Mouse (Mus musculus): Measurements from ENCODE around the gene Cd248. TPM values are rescaled to one million over a fixed set of nuclear protein-coding genes. Genes with fewer than 3 reads are reported as not detected.
"Not testable (repeated sequence)": the region's sequence is repeated elsewhere in the genome, so short reads cannot be mapped to it uniquely, and the experiment has no call there.

Gene Cd248
- total and polyA plus RNA-seq, 2 experiments from 2014 or later, result 16.3 to 20.8 TPM

DNA sequence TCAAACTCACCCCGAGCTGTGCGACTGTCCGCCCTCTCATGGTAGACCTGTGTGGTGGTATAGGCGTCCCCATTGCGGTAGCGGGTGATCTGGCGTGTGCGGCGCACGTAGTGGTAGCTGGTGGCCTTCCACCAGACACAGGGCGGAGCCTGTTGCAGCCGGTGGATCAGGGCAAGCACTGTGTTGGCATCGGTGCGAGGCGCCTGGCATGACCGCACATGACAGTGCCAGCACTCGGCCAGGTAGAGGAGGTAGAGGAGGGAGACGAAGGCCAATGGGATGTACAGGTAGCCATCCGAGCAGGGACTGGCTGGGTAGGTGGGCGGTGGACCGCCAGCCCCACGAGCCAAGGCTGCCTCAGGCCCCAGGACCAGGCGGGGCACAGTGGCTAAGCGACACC is 14.7 kb downstream of the Cd248 start:
- no peak for ATAC-seq
- H3K4me2 ChIP-seq (ENCODE audit: low read depth), result no peak overlapping the region
- no peak for TF ChIP-seq CTCF (IDR thresholded peaks at IDR 0.05; ENCODE audit: low read depth)
- no peak overlapping the region for H3K4me3 ChIP-seq (ENCODE audit: low read depth, low read length)
- H3K27ac ChIP-seq (ENCODE audit: low read depth, low read length), result no peak overlapping the region
- WGBS, result 77% methylated on average over 24 of the region's 24 CpGs
- H3K4me1 ChIP-seq (ENCODE audit: insufficient read depth), result 0 out of 2 replicates have a peak, but pooled peaks cover 4% of the 10 kb centered on the region
- H3K9me3 ChIP-seq (ENCODE audit: low read length), result no peaks in the 10 kb centered on the region
- H3K9ac ChIP-seq, result no peak overlapping the region
- peaks cover 22% of the 10 kb centered on the region for H3K27me3 ChIP-seq (ENCODE audit: insufficient read depth, low read length)
- 0 out of 2 replicates have a peak, but pooled peaks cover 16% of the 10 kb centered on the region for H3K36me3 ChIP-seq (ENCODE audit: insufficient read depth)
- DNase-seq, result no peak

DNA sequence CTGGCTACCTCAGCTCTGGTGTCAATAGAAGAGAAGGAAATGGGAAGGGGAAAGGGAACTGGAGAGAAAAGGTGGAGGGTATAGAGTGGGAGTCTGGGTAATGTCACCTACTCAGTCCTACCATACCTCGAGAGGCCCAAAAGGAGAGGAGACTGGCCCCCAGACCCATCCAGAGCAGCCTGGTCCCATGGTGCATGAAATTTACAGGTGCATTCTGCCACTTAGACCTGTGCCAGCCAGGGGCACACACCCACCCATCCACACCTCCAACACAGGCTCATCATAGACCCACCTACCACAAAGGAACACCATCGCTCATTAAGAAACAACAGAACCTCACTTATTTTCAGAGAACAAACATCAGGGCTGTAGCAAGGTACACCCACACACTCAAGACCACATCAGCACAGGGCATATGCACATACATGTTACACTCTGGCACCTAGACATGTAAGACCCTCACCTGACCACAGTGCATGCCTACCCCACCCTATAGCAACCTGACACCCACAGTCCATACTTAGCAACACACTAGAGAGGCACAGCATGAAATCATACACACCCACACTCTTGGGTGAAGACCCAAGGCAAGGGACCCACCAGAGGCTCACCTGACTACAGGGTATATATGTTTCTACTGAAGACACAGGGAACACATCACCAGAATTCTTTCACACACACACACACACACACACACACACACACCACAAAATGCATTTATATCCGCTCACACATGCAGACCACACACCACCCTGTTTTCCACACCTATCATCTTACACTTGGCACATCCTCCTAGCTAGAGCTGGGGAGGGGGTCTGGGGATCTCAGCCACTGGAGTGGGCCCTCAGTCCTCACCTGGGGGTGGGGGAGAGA is 16.3 kb downstream of the Cd248 start:
- DNase-seq (no peak), ATAC-seq (no peak)
- peaks cover 22% of the 10 kb centered on the region for H3K27me3 ChIP-seq (ENCODE audit: insufficient read depth, low read length)
- peak overlapping the region; percentile 62; the same call in 1 of the 2 replicates for H3K27ac ChIP-seq (ENCODE audit: low read depth, low read length)
- peaks cover 8% of the 10 kb centered on the region for H3K4me1 ChIP-seq (ENCODE audit: insufficient read depth)
- peak overlapping the region; percentile 87 for H3K4me2 ChIP-seq (ENCODE audit: low read depth)
- peak overlapping the region; percentile 72 for H3K4me3 ChIP-seq (ENCODE audit: low read depth, low read length)
- H3K9ac ChIP-seq, result peak overlapping the region; percentile 83
- H3K9me3 ChIP-seq (ENCODE audit: low read length), result no peaks in the 10 kb centered on the region
- 66% methylated on average over 3 of the region's 3 CpGs for WGBS
- TF ChIP-seq CTCF (IDR thresholded peaks at IDR 0.05; ENCODE audit: low read depth), result no peak
- 0 out of 2 replicates have a peak, but pooled peaks cover 16% of the 10 kb centered on the region for H3K36me3 ChIP-seq (ENCODE audit: insufficient read depth)

DNA sequence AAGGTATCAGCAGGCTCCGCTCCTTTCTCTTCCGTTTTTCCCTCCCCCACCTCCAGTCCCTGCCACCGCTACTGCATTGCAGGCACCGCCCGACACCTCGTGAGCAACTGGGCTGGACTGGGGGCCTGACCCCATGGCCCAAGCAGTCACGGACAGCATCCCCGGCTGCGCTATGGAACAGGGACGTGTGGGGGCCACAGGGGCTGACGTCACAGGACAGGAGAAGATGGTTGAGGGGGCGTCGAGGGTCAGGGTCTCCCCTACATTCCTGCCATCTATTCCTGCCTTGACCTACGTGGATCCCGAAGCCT is 16.9 kb downstream of the Cd248 start:
- peak overlapping the region; percentile 62 for H3K27ac ChIP-seq (ENCODE audit: low read depth, low read length)
- peaks cover 10% of the 10 kb centered on the region for H3K4me1 ChIP-seq (ENCODE audit: insufficient read depth)
- no peaks in the 10 kb centered on the region for H3K9me3 ChIP-seq (ENCODE audit: low read length)
- peaks cover 22% of the 10 kb centered on the region for H3K27me3 ChIP-seq (ENCODE audit: insufficient read depth, low read length)
- H3K9ac ChIP-seq, result peak overlapping the region; percentile 83
- DNase-seq, result peak; percentile 37
- peak overlapping the region; percentile 87 for H3K4me2 ChIP-seq (ENCODE audit: low read depth)
- no peak for TF ChIP-seq CTCF (IDR thresholded peaks at IDR 0.05; ENCODE audit: low read depth)
- no peak for ATAC-seq
- H3K36me3 ChIP-seq (ENCODE audit: insufficient read depth), result 0 out of 2 replicates have a peak, but pooled peaks cover 19% of the 10 kb centered on the region
- H3K4me3 ChIP-seq (ENCODE audit: low read depth, low read length), result peak overlapping the region; percentile 72
- 5% methylated on average over 15 of the region's 15 CpGs for WGBS

GRCm38 (mm10) chr19:5085145-5085863 is 17.4 kb downstream of the Cd248 start, which contains the start of gene Tmem151a:
Gene Tmem151a (minus strand): TSS chr19:5085531.
- ATAC-seq, result no peak

GRCm38 (mm10) chr19:5086533-5086932 is 18.7 kb downstream of the Cd248 start:
- WGBS, result 60% methylated on average over 4 of the region's 4 CpGs
- H3K9ac ChIP-seq; H3K9me3 ChIP-seq (ENCODE audit: low read length); H3K27ac ChIP-seq (ENCODE audit: low read depth, low read length); H3K4me2 ChIP-seq (ENCODE audit: low read depth); ATAC-seq; DNase-seq; H3K4me3 ChIP-seq (ENCODE audit: low read depth, low read length): not testable (repeated sequence)
- Histone ChIP-seq H3K27me3 (ENCODE audit: insufficient read depth, low read length) (peaks cover 22% of the 10 kb centered on the region), H3K4me1 (ENCODE audit: insufficient read depth) (peaks cover 10% of the 10 kb centered on the region), H3K36me3 (ENCODE audit: insufficient read depth) (peaks cover 23% of the 10 kb centered on the region)
- peak; percentile 45 for TF ChIP-seq CTCF (IDR thresholded peaks at IDR 0.05; ENCODE audit: low read depth)

More at GRCm38 (mm10) chr19:5085145-5085863, 17.4 kb downstream of the Cd248 start, which contains the start of gene Tmem151a:
- peak within 1 kb of the TSS; percentile 62 for H3K27ac ChIP-seq (ENCODE audit: low read depth, low read length)
- H3K4me2 ChIP-seq (ENCODE audit: low read depth), result peak within 1 kb of the TSS; percentile 87
- DNase-seq, result no peak
- H3K4me3 ChIP-seq (ENCODE audit: low read depth, low read length), result peak within 1 kb of the TSS; percentile 72
- WGBS, result under 1% methylated on average over 53 of the region's 69 CpGs
- 0 out of 2 replicates have a peak, but pooled peaks cover 19% of the 10 kb centered on the region for H3K36me3 ChIP-seq (ENCODE audit: insufficient read depth)
- peaks cover 10% of the 10 kb centered on the region for H3K4me1 ChIP-seq (ENCODE audit: insufficient read depth)
- no peak for TF ChIP-seq CTCF (IDR thresholded peaks at IDR 0.05; ENCODE audit: low read depth)
- H3K9me3 ChIP-seq (ENCODE audit: low read length), result no peaks in the 10 kb centered on the region
- H3K27me3 ChIP-seq (ENCODE audit: insufficient read depth, low read length), result peaks cover 22% of the 10 kb centered on the region
- peak within 1 kb of the TSS; percentile 83 for H3K9ac ChIP-seq

GRCm38 (mm10) chr19:5087884-5088728 is 20.2 kb downstream of the Cd248 start, which contains the start of gene Yif1a:
Gene Yif1a (plus strand): TSS chr19:5088538.
- Histone ChIP-seq H3K9me3 (ENCODE audit: low read length) (no peaks in the 10 kb centered on the region), H3K36me3 (ENCODE audit: insufficient read depth) (peaks cover 22% of the 10 kb centered on the region), H3K27me3 (ENCODE audit: insufficient read depth, low read length) (peaks cover 17% of the 10 kb centered on the region), H3K27ac (ENCODE audit: low read depth, low read length) (peak within 1 kb of the TSS; percentile 77), H3K4me3 (ENCODE audit: low read depth, low read length) (peak within 1 kb of the TSS; percentile 77), H3K4me2 (ENCODE audit: low read depth) (peak within 1 kb of the TSS; percentile 88), H3K4me1 (ENCODE audit: insufficient read depth) (peaks cover 10% of the 10 kb centered on the region), H3K9ac (peak within 1 kb of the TSS; percentile 68)
- WGBS, result under 1% methylated on average over 58 of the region's 58 CpGs
- TF ChIP-seq CTCF (IDR thresholded peaks at IDR 0.05; ENCODE audit: low read depth), result peak; percentile 70
- ATAC-seq, result peak; percentile 95
- peak; percentile 98 for DNase-seq

Data from forebrain, postnatal 0 days (tissue).